Mouse (Mus musculus): ENCODE measurements at regions not wholly inside any gene's neighbourhood (a gene's known extent, or its start where the extent isn't known, plus 50 kb on each side); places are given as distances from the start of the nearest gene placed in this dataset.

- no peak overlapping the region for H3K27ac ChIP-seq (replicated peaks)
- no peaks in the 10 kb centered on the region for H3K36me3 ChIP-seq (replicated peaks)
- WGBS: 84% methylated on average over 3 of the region's 3 CpGs
- H3K4me1 ChIP-seq: no peaks in the 10 kb centered on the region
- no peak for DNase-seq (ENCODE audit: low spot score)
- H3K27me3 ChIP-seq (replicated peaks; ENCODE audit: low read depth, poor library complexity, severe bottlenecking): no peaks in the 10 kb centered on the region
- no peaks in the 10 kb centered on the region for H3K9me3 ChIP-seq
- no peak overlapping the region for H3K4me3 ChIP-seq
Measured at GRCm38 (mm10) chr5:80766591-80766990, 253.3 kb upstream of the Adgrl3 start.

DNA sequence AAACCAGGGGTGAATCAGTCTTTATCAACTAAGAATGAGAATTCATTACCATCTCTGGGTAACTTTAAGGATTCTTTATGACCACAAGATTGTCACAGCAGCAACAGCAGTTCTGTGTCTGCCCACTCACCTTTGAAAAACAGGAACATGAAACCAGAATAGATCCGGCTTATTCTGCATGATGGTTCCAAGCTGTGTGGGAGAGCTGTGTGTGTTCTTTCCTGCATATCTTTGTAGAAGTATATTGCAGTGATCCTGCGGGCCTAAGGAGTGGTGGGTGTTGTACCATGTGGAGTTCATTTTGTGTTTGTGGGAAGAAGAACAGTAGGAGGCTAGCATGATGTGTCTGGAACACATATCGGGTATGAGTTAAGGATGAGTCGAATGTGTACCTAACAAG lies 236.0 kb upstream of the Adgrl3 start:
- WGBS: 86% methylated on average over 4 of the region's 4 CpGs
- Histone ChIP-seq H3K27ac (replicated peaks) (no peak overlapping the region), H3K9me3 (no peaks in the 10 kb centered on the region), H3K4me3 (no peak overlapping the region), H3K27me3 (replicated peaks; ENCODE audit: low read depth, poor library complexity, severe bottlenecking) (no peaks in the 10 kb centered on the region), H3K4me1 (no peaks in the 10 kb centered on the region), H3K36me3 (replicated peaks) (no peaks in the 10 kb centered on the region)
- DNase-seq (ENCODE audit: low spot score): no peak

DNA sequence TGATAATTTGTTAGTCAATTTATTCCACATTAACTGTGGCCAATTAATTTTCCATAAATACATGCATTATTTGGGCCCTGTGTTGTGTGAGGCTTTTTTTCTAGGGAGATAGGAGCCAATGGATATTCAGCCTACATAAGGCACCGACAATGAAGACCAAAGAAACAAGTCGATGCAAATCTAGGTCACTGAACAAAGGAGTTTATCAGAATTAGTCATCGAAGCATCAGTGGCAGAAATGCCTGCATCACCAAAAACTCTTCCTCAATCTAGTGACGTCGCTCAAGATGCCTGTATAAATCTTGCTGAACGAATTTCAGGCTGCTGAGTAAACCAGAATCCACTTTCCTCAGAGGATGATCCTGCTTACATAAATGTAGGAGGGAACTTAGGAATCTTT lies 235.2 kb upstream of the Adgrl3 start:
- whole genome bisulfite sequencing: 88% methylated on average over 6 of the region's 6 CpGs
- DNase-seq (ENCODE audit: low spot score): no peak
- no peaks in the 10 kb centered on the region for H3K36me3 ChIP-seq (replicated peaks)
- H3K9me3 ChIP-seq: no peaks in the 10 kb centered on the region
- H3K27ac ChIP-seq (replicated peaks): no peak overlapping the region
- H3K4me3 ChIP-seq: no peak overlapping the region
- H3K4me1 ChIP-seq: no peaks in the 10 kb centered on the region
- H3K27me3 ChIP-seq (replicated peaks; ENCODE audit: low read depth, poor library complexity, severe bottlenecking): no peaks in the 10 kb centered on the region

GRCm38 (mm10) chr5:80791658-80792057 lies 228.3 kb upstream of the Adgrl3 start:
- no peaks in the 10 kb centered on the region for H3K4me1 ChIP-seq
- H3K9me3 ChIP-seq: no peaks in the 10 kb centered on the region
- WGBS: 80% methylated on average over 1 of the region's 1 CpGs
- H3K4me3 ChIP-seq: no peak overlapping the region
- no peaks in the 10 kb centered on the region for H3K36me3 ChIP-seq (replicated peaks)
- no peak overlapping the region for H3K27ac ChIP-seq (replicated peaks)
- no peaks in the 10 kb centered on the region for H3K27me3 ChIP-seq (replicated peaks; ENCODE audit: low read depth, poor library complexity, severe bottlenecking)
- no peak for DNase-seq (ENCODE audit: low spot score)

DNA sequence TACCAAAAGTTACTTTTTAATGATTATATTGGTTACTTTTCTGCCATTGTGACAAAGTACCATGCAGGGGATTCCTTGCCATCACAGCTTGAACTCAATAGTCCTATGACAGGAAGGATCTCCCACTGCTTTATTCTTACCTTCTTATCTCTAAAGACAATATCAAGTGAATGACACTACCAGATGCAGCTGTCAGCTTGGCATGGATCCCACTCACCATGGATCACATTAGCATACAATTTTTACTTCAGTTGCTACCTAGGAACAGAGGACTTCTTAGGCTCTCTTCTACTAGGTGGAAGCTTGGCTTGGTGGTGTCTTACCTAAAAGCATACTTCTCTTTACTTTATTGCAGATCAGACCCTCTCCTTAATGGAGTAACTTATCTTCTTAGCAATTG lies 220.2 kb upstream of the Adgrl3 start:
- no peak for DNase-seq (ENCODE audit: low spot score)
- no peaks in the 10 kb centered on the region for H3K36me3 ChIP-seq (replicated peaks)
- no peaks in the 10 kb centered on the region for H3K9me3 ChIP-seq
- H3K4me1 ChIP-seq: no peaks in the 10 kb centered on the region
- no peak overlapping the region for H3K27ac ChIP-seq (replicated peaks)
- no peaks in the 10 kb centered on the region for H3K27me3 ChIP-seq (replicated peaks; ENCODE audit: low read depth, poor library complexity, severe bottlenecking)
- no peak overlapping the region for H3K4me3 ChIP-seq

- Histone ChIP-seq H3K27ac (replicated peaks) (no peak overlapping the region), H3K4me3 (no peak overlapping the region), H3K9me3 (no peaks in the 10 kb centered on the region), H3K27me3 (replicated peaks; ENCODE audit: low read depth, poor library complexity, severe bottlenecking) (no peaks in the 10 kb centered on the region), H3K4me1 (no peaks in the 10 kb centered on the region), H3K36me3 (replicated peaks) (no peaks in the 10 kb centered on the region)
- no peak for DNase-seq (ENCODE audit: low spot score)
- 91% methylated on average over 2 of the region's 2 CpGs for WGBS
Measured at GRCm38 (mm10) chr5:80812917-80813316, 207.0 kb upstream of the Adgrl3 start.

DNA sequence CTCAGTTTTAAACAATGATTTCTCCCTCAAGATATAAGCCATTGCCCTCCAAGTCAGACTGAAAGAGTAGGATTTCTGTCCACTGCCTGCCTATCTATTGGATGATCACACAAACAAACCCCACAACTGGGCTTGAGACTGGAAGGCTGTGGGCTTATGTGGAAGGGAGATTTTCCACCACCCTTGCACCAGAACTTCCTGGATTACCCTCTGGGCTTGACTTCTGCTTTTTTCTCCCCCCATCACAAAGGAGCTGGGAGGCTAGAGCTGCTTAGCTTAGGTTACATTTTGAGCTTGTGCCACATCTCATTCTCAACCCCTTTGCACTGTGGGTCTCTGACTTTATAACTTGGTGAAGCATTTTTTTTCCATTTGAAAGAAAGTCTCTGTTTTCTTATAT lies 200.7 kb upstream of the Adgrl3 start:
- Histone ChIP-seq H3K4me3 (no peak overlapping the region), H3K27me3 (replicated peaks; ENCODE audit: low read depth, poor library complexity, severe bottlenecking) (no peaks in the 10 kb centered on the region), H3K4me1 (no peaks in the 10 kb centered on the region), H3K36me3 (replicated peaks) (no peaks in the 10 kb centered on the region), H3K27ac (replicated peaks) (no peak overlapping the region), H3K9me3 (no peaks in the 10 kb centered on the region)
- DNase-seq (ENCODE audit: low spot score): no peak

GRCm38 (mm10) chr5:80842531-80842930 lies 177.4 kb upstream of the Adgrl3 start:
- H3K27ac ChIP-seq (replicated peaks): no peak overlapping the region
- DNase-seq (ENCODE audit: low spot score): no peak
- no peaks in the 10 kb centered on the region for H3K9me3 ChIP-seq
- H3K4me3 ChIP-seq: no peak overlapping the region
- no peaks in the 10 kb centered on the region for H3K36me3 ChIP-seq (replicated peaks)
- H3K27me3 ChIP-seq (replicated peaks; ENCODE audit: low read depth, poor library complexity, severe bottlenecking): no peaks in the 10 kb centered on the region
- 68% methylated on average over 1 of the region's 1 CpGs for WGBS
- H3K4me1 ChIP-seq: no peaks in the 10 kb centered on the region

DNA sequence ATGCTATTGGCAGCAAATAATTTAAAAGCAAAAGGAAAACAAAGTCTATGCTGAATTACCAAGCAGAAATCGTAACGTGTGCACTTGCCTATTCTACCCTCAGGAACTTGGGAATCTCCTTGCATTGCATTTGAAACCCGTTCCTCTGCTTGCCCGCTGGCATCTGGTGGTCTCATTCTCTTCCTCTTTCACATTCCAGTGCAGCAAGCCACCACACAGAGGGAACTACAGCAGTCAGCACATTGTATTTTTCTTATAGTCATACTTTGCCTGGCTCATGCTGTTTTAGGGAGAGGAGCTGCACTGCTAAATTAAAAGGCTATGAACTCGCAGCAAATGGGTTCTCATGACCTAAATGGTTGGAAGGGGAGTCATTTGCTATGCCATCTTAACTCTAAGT lies 164.9 kb upstream of the Adgrl3 start:
- Histone ChIP-seq H3K4me1 (no peaks in the 10 kb centered on the region), H3K9me3 (no peaks in the 10 kb centered on the region), H3K4me3 (no peak overlapping the region), H3K36me3 (replicated peaks) (no peaks in the 10 kb centered on the region), H3K27me3 (replicated peaks; ENCODE audit: low read depth, poor library complexity, severe bottlenecking) (no peaks in the 10 kb centered on the region), H3K27ac (replicated peaks) (no peak overlapping the region)
- DNase-seq (ENCODE audit: low spot score): no peak
- 82% methylated on average over 5 of the region's 5 CpGs for WGBS

- DNase-seq (ENCODE audit: low spot score): no peak
- H3K4me1 ChIP-seq: no peaks in the 10 kb centered on the region
- no peaks in the 10 kb centered on the region for H3K9me3 ChIP-seq
- no peaks in the 10 kb centered on the region for H3K27me3 ChIP-seq (replicated peaks; ENCODE audit: low read depth, poor library complexity, severe bottlenecking)
- H3K4me3 ChIP-seq: no peak overlapping the region
- H3K27ac ChIP-seq (replicated peaks): no peak overlapping the region
- H3K36me3 ChIP-seq (replicated peaks): no peaks in the 10 kb centered on the region
- 89% methylated on average over 2 of the region's 2 CpGs for WGBS
Measured at GRCm38 (mm10) chr5:80876600-80876999, 143.3 kb upstream of the Adgrl3 start.

DNA sequence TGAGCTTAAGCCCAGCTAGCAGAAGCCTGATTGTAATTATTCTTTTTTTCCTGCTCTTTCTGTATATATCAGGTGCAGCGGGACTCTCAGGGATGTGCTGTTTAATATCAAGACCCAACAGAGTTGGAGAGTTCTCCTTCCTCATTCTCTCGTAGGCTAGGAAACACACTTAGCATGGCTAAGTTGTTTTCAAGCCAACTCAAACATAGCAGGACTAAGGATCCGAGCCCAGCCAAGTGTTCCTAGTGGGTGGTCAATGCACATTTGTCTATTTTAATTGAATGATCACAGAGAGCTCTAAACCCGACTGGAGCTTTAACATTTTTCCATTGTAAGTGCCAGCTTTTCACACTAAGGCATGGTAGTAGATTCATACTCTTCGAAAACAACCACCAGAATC lies 121.7 kb upstream of the Adgrl3 start:
- no peaks in the 10 kb centered on the region for H3K36me3 ChIP-seq (replicated peaks)
- no peak overlapping the region for H3K27ac ChIP-seq (replicated peaks)
- no peaks in the 10 kb centered on the region for H3K27me3 ChIP-seq (replicated peaks; ENCODE audit: low read depth, poor library complexity, severe bottlenecking)
- DNase-seq (ENCODE audit: low spot score): no peak
- no peak overlapping the region for H3K4me3 ChIP-seq
- 77% methylated on average over 5 of the region's 5 CpGs for WGBS
- H3K4me1 ChIP-seq: no peaks in the 10 kb centered on the region
- no peaks in the 10 kb centered on the region for H3K9me3 ChIP-seq

DNA sequence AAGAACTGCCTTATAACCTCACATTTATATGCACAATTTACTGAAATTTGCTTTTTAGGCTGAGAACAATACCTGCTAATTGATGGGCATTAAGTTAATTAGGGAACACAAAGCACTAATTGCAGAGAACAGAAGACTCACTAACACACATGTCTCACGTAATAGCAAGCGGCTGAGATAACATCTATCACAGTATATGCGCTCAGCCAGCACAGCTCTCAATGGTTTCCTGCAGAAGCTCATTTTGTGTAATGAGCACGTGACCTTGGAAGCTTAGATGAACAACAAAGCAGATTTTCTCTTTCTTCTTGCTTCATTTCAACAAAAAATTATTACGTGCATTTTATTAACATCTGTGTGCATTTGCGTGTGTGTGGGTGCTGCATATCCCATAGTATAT lies 111.2 kb upstream of the Adgrl3 start:
- H3K27me3 ChIP-seq (replicated peaks; ENCODE audit: low read depth, poor library complexity, severe bottlenecking): no peaks in the 10 kb centered on the region
- H3K27ac ChIP-seq (replicated peaks): no peak overlapping the region
- no peak overlapping the region for H3K4me3 ChIP-seq
- no peaks in the 10 kb centered on the region for H3K9me3 ChIP-seq
- no peak for DNase-seq (ENCODE audit: low spot score)
- H3K36me3 ChIP-seq (replicated peaks): no peaks in the 10 kb centered on the region
- no peaks in the 10 kb centered on the region for H3K4me1 ChIP-seq
- 77% methylated on average over 6 of the region's 6 CpGs for WGBS

- Histone ChIP-seq H3K4me3 (no peak overlapping the region), H3K36me3 (replicated peaks) (no peaks in the 10 kb centered on the region), H3K27ac (replicated peaks) (no peak overlapping the region), H3K9me3 (no peaks in the 10 kb centered on the region), H3K4me1 (no peaks in the 10 kb centered on the region), H3K27me3 (replicated peaks; ENCODE audit: low read depth, poor library complexity, severe bottlenecking) (no peaks in the 10 kb centered on the region)
- DNase-seq (ENCODE audit: low spot score): no peak
- WGBS: 88% methylated on average over 3 of the region's 3 CpGs
Measured at GRCm38 (mm10) chr5:80938791-80939190, 81.1 kb upstream of the Adgrl3 start.

DNA sequence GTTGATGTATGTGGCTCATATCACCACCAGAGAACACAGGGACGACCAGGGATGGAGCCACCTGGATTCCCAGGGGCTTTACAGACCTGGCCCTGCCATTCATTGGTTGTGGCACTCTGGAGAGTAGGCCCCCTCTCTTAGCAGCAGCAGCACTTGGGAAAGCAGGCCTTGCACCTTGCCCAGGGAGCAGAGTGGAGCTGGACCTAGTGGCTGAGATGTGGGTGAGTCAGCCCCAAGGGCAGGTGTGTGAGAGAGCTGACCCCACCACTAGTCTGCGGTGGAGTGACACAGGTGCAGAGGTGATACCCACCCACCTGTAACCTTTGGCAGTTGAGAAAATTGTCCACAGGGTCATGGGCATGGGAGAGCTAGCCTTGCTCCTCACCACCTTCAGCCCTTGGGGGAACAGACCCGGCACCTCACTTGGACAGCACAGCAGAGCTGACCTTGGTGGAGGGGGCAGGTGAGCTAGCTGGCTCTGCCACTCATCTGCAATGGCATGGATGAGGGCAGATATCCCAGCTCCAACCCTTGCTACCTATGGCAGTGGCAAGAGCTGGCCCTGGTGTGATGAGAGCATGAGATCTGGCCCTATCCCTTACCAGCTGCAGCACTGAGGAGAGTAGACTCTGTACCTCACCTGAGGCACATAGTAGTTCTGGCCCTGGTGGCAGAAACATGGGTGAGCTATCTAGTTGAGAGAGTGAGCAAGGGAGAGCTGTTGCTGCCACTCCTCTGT lies 67.9 kb upstream of the Adgrl3 start:
- DNase-seq (ENCODE audit: low spot score): no peak
- Histone ChIP-seq H3K4me3 (no peak overlapping the region), H3K9me3 (no peaks in the 10 kb centered on the region), H3K36me3 (replicated peaks) (no peaks in the 10 kb centered on the region), H3K4me1 (peaks cover 16% of the 10 kb centered on the region), H3K27ac (replicated peaks) (peak overlapping the region; percentile 72), H3K27me3 (replicated peaks; ENCODE audit: low read depth, poor library complexity, severe bottlenecking) (no peaks in the 10 kb centered on the region)
- 87% methylated on average over 3 of the region's 3 CpGs for WGBS
